Mouse (Mus musculus): ENCODE measurements around the gene Car4. TPM values are rescaled to one million over a fixed set of nuclear protein-coding genes. Genes with fewer than 3 reads are reported as not detected.

The Car4 gene
- total RNA-seq, 4 experiments from 2014 or later, result 54.6 to 84.1 (median 66.1) TPM

GRCm38 (mm10) chr11:84957171-84957570 is 415 bp upstream of the Car4 start:
- DNase-seq (ENCODE audit: low spot score in 2 of 2), result no peak

- DNase-seq (ENCODE audit: low spot score in 2 of 2), result no peak
Measured at GRCm38 (mm10) chr11:84958271-84958630, 665 bp downstream of the Car4 start.

- no peak for DNase-seq (ENCODE audit: low spot score in 2 of 2)
Measured at GRCm38 (mm10) chr11:84959181-84959580, 1.6 kb downstream of the Car4 start.

- no peak for DNase-seq (ENCODE audit: low spot score in 2 of 2)
Measured at GRCm38 (mm10) chr11:84959701-84960181, 2.2 kb downstream of the Car4 start.

- DNase-seq (ENCODE audit: low spot score in 2 of 2), result no peak
Measured at GRCm38 (mm10) chr11:84960291-84960690, 2.7 kb downstream of the Car4 start.

- no peak for DNase-seq (ENCODE audit: low spot score in 2 of 2)
Measured at GRCm38 (mm10) chr11:84960780-84961179, 3.2 kb downstream of the Car4 start.

- DNase-seq (ENCODE audit: low spot score in 2 of 2), result no peak
Measured at GRCm38 (mm10) chr11:84961571-84961970, 4.0 kb downstream of the Car4 start.

- no peak for DNase-seq (ENCODE audit: low spot score in 2 of 2)
Measured at GRCm38 (mm10) chr11:84962536-84962935, 5.0 kb downstream of the Car4 start.

GRCm38 (mm10) chr11:84963556-84963955 is 6.0 kb downstream of the Car4 start:
- no peak for DNase-seq (ENCODE audit: low spot score in 2 of 2)

- DNase-seq (ENCODE audit: low spot score in 2 of 2), result no peak
Measured at GRCm38 (mm10) chr11:84966696-84967095, 9.1 kb downstream of the Car4 start.

GRCm38 (mm10) chr11:84967113-84967512 is 9.5 kb downstream of the Car4 start:
- DNase-seq (ENCODE audit: low spot score in 2 of 2), result no peak

GRCm38 (mm10) chr11:84968309-84968708 is 10.7 kb downstream of the Car4 start:
- DNase-seq (ENCODE audit: low spot score in 2 of 2), result no peak

- no peak for DNase-seq (ENCODE audit: low spot score in 2 of 2)
Measured at GRCm38 (mm10) chr11:84968775-84969174, 11.2 kb downstream of the Car4 start.

- DNase-seq (ENCODE audit: low spot score in 2 of 2), result no peak
Measured at GRCm38 (mm10) chr11:84972067-84972466, 14.5 kb downstream of the Car4 start.

GRCm38 (mm10) chr11:84973661-84974060 is 16.1 kb downstream of the Car4 start:
- no peak for DNase-seq (ENCODE audit: low spot score in 2 of 2)

- DNase-seq (ENCODE audit: low spot score in 2 of 2), result no peak
Measured at GRCm38 (mm10) chr11:84974582-84974981, 17.0 kb downstream of the Car4 start.

- DNase-seq (ENCODE audit: low spot score in 2 of 2), result no peak
Measured at GRCm38 (mm10) chr11:84976706-84977105, 19.1 kb downstream of the Car4 start.

- DNase-seq (ENCODE audit: low spot score in 2 of 2), result no peak
Measured at GRCm38 (mm10) chr11:84977385-84977952, 19.9 kb downstream of the Car4 start.

GRCm38 (mm10) chr11:84978113-84978512 is 20.5 kb downstream of the Car4 start:
- DNase-seq (ENCODE audit: low spot score in 2 of 2), result no peak

GRCm38 (mm10) chr11:84979351-84979750 is 21.8 kb downstream of the Car4 start:
- DNase-seq (ENCODE audit: low spot score in 2 of 2), result no peak

- DNase-seq (ENCODE audit: low spot score in 2 of 2), result no peak
Measured at GRCm38 (mm10) chr11:84980697-84981096, 23.1 kb downstream of the Car4 start.

GRCm38 (mm10) chr11:84985421-84985820 is 27.8 kb downstream of the Car4 start:
- no peak for DNase-seq (ENCODE audit: low spot score in 2 of 2)

GRCm38 (mm10) chr11:84988341-84988919 is 30.8 kb downstream of the Car4 start:
- DNase-seq (ENCODE audit: low spot score in 2 of 2), result no peak

Measured in layer of hippocampus, adult 8-10 months (tissue).